In the genomic region with DNA sequence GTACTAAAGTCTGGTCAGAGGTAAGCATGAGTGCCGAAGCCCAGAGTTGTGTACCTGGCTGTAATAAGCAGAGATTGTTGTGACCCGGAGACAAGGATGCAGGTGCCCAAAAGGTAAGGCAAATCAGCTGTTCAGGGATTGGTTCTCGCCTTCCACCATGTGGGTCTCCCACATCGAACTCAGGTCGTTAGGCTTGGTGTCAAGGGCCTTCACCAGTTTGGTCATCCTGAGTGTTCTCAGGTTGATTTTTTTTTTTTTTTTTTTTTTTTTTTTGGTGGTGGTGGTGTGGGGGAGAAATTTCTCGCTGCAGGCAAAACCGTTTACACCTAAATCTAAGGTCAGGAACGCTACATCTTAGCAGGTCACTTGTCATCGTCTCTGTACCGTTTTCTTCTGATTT, we compare ENCODE assay signal across 8 mouse cellular contexts. TPM values are rescaled to one million over a fixed set of nuclear protein-coding genes. Genes with fewer than 3 reads are reported as not detected.
DNase-seq lines count a peak whose midpoint lies in the region; ATAC-seq and TF ChIP-seq lines count a peak whose summit lies in the region.

No protein-coding gene starts in this region.

- TF ChIP-seq EP300 in MEL (IDR thresholded peaks at IDR 0.05; ENCODE audit: low read depth in 1 of 2, low read length in 2 of 2) = no peak

- peak overlapping the region; percentile 85 for H3K27ac ChIP-seq in heart, embryonic 15.5 days
- H3K27ac ChIP-seq in MEL (ENCODE audit: control insufficient read depth, low read depth, low read length) = peak overlapping the region; percentile 95
- peak overlapping the region; percentile 66; the same call in 1 of the 2 replicates for H3K27ac ChIP-seq in hindbrain, embryonic 12.5 days
- peak overlapping the region; percentile 55 for H3K27ac ChIP-seq in midbrain, embryonic 11.5 days (ENCODE audit: low read depth, low read length)

- H3K36me3 ChIP-seq in heart, embryonic 15.5 days = peaks cover 27% of the 10 kb centered on the region
- peaks cover 8 to 14% of the 10 kb centered on the region in 2 experiments for H3K36me3 ChIP-seq in MEL (ENCODE audit: control insufficient read depth in 1 of 2, insufficient read depth in 2 of 2, low read length in 2 of 2)
- peaks cover 32% of the 10 kb centered on the region for H3K36me3 ChIP-seq in hindbrain, embryonic 12.5 days
- peaks cover 18% of the 10 kb centered on the region for H3K36me3 ChIP-seq in midbrain, embryonic 11.5 days (ENCODE audit: control insufficient read depth, insufficient read depth, low read length)

- H3K4me2 ChIP-seq in heart, embryonic 15.5 days = peak overlapping the region; percentile 87
- H3K4me2 ChIP-seq in hindbrain, embryonic 12.5 days (replicated peaks) = peak overlapping the region; percentile 94
- H3K4me2 ChIP-seq in midbrain, embryonic 11.5 days = peak overlapping the region; percentile 88

- no peak for TF ChIP-seq POLR2A in MEL (IDR thresholded peaks at IDR 0.05; ENCODE audit: control insufficient read depth in 1 of 2, insufficient read depth in 1 of 2, low read depth in 1 of 2, low read length in 2 of 2, poor library complexity in 1 of 2)

- no peak for DNase-seq in heart, adult 11 months
- no peak for DNase-seq in MEL (ENCODE audit: low read depth, low spot score)
- DNase-seq in midbrain, embryonic 11.5 days (ENCODE audit: low spot score, missing footprints) = no peak
- DNase-seq in spleen, adult 12 weeks (ENCODE audit: low spot score) = no peak
- no peak for DNase-seq in embryo, embryonic 11 days

- peak overlapping the region; percentile 91 for H3K9ac ChIP-seq in heart, embryonic 15.5 days
- peak overlapping the region; percentile 86 for H3K9ac ChIP-seq in MEL (ENCODE audit: control insufficient read depth, low read depth, low read length, poor library complexity, severe bottlenecking)
- no peak overlapping the region for H3K9ac ChIP-seq in hindbrain, embryonic 12.5 days
- H3K9ac ChIP-seq in midbrain, embryonic 11.5 days (ENCODE audit: low read length) = peak overlapping the region; percentile 87

- TF ChIP-seq CTCF in MEL (IDR thresholded peaks at IDR 0.05 in 2 of 3, conservative IDR thresholded peaks at IDR 0.05 in 1 of 3; ENCODE audit: control insufficient read depth in 1 of 3, insufficient read depth in 1 of 3, low read depth in 2 of 3, low read length in 3 of 3, poor library complexity in 1 of 3, severe bottlenecking in 1 of 3) = no peak

- 30% methylated on average over 10 of the region's 10 CpGs for WGBS in heart, embryonic 15.5 days
- 37% methylated on average over 10 of the region's 10 CpGs for WGBS in hindbrain, embryonic 12.5 days
- WGBS in midbrain, embryonic 11.5 days = 40% methylated on average over 10 of the region's 10 CpGs

- peaks cover 29% of the 10 kb centered on the region for H3K79me2 ChIP-seq in MEL (ENCODE audit: control insufficient read depth, insufficient read depth, low read length, poor library complexity)

- peak overlapping the region; percentile 92 for H3K4me3 ChIP-seq in heart, embryonic 15.5 days
- peak overlapping the region; percentile 83 to 89 for H3K4me3 ChIP-seq in MEL (ENCODE audit: control insufficient read depth in 1 of 2, insufficient read depth in 1 of 2, low read depth in 2 of 2, low read length in 2 of 2)
- peak overlapping the region; percentile 90 for H3K4me3 ChIP-seq in hindbrain, embryonic 12.5 days
- peak overlapping the region; percentile 92 for H3K4me3 ChIP-seq in midbrain, embryonic 11.5 days (ENCODE audit: low read depth, low read length)

- H3K4me1 ChIP-seq in heart, embryonic 15.5 days (replicated peaks) = peaks cover 15% of the 10 kb centered on the region
- peaks cover 0 to 22% of the 10 kb centered on the region in 2 experiments; a peak in 2 of 4 replicates for H3K4me1 ChIP-seq in MEL (ENCODE audit: control insufficient read depth in 1 of 2, insufficient read depth in 2 of 2, low read length in 2 of 2)
- peaks cover 10% of the 10 kb centered on the region for H3K4me1 ChIP-seq in hindbrain, embryonic 12.5 days
- H3K4me1 ChIP-seq in midbrain, embryonic 11.5 days (ENCODE audit: control insufficient read depth, insufficient read depth, low read length) = peaks cover 7% of the 10 kb centered on the region

- H3K27me3 ChIP-seq in heart, embryonic 15.5 days = no peaks in the 10 kb centered on the region
- no peaks in the 10 kb centered on the region for H3K27me3 ChIP-seq in MEL (ENCODE audit: control insufficient read depth in 1 of 2, insufficient read depth in 2 of 2, low read length in 2 of 2)
- no peaks in the 10 kb centered on the region for H3K27me3 ChIP-seq in hindbrain, embryonic 12.5 days
- H3K27me3 ChIP-seq in midbrain, embryonic 11.5 days (ENCODE audit: control insufficient read depth, insufficient read depth, low read length) = no peaks in the 10 kb centered on the region

- no peak for ATAC-seq in heart, embryonic 15.5 days (replicated peaks; ENCODE audit: insufficient number of reproducible peaks, insufficient read depth, low FRiP score, low read depth)
- ATAC-seq in hindbrain, embryonic 12.5 days (ENCODE audit: low FRiP score) = no peak
- 0 out of 2 replicates have a peak, but pooled peaks have one; percentile 24 for ATAC-seq in midbrain, embryonic 11.5 days (ENCODE audit: low FRiP score)
- no peak for ATAC-seq in erythroid progenitor cell, adult 5-6 weeks (replicated peaks; ENCODE audit: low FRiP score, poor library complexity, severe bottlenecking)

- no peak for TF ChIP-seq RAD21 in MEL (IDR thresholded peaks at IDR 0.05; ENCODE audit: low read depth, low read length)

- no peaks in the 10 kb centered on the region for H3K9me3 ChIP-seq in heart, embryonic 15.5 days (replicated peaks)
- no peaks in the 10 kb centered on the region for H3K9me3 ChIP-seq in MEL (replicated peaks; ENCODE audit: insufficient read depth, low read length)
- no peaks in the 10 kb centered on the region for H3K9me3 ChIP-seq in hindbrain, embryonic 12.5 days (replicated peaks)
- no peaks in the 10 kb centered on the region for H3K9me3 ChIP-seq in midbrain, embryonic 11.5 days (ENCODE audit: control insufficient read depth, low read length)

TF ChIP-seq in MEL, 35 proteins besides CTCF, POLR2A, EP300 and RAD21 (continues in another document):
- TF ChIP-seq ZNF384 (IDR thresholded peaks at IDR 0.05; ENCODE audit: low read depth, low read length) = peak; percentile 74

RNA-seq across cellular contexts. Expression of gene Eif3l, which starts 0.5 kb away (rescaled TPM):
- 131 and 151 TPM in 2 replicates for polyA plus RNA-seq in heart, embryonic 15.5 days (2015; fragmentation: Nextera tagmentation; extraction: Ambion mirVana)
- 394 and 395 TPM in 2 replicates for total RNA-seq in MEL (2012; rRNA removed)
- polyA plus RNA-seq in MEL (2012; ENCODE audit: insufficient read depth in 1 of 2, insufficient read length in 2 of 2, low read depth in 1 of 2, low replicate concordance in 2 of 2, missing spikeins in 1 of 2) = 100 to 1,000 TPM; 301 to 442 TPM
- polyA plus RNA-seq in hindbrain, embryonic 12.5 days (2016; fragmentation: Nextera tagmentation; extraction: Ambion mirVana) = 190 and 196 TPM in 2 replicates
- 242 and 251 TPM in 2 replicates for polyA plus RNA-seq in midbrain, embryonic 11.5 days (2014; fragmentation: Nextera tagmentation; extraction: Ambion mirVana)
- total RNA-seq in erythroid progenitor cell, adult 5-6 weeks (2015; ENCODE audit: low replicate concordance) = 50.1 and 69.2 TPM in 2 replicates
- 47.1 and 47.9 TPM in 2 replicates for total RNA-seq in erythroid progenitor cell, adult 5-6 weeks (2017; ENCODE audit: low replicate concordance)

RNA-seq across cellular contexts. Expression of gene Ankrd54, which starts 11.8 kb away (rescaled TPM):
- 20.4 and 31.6 TPM in 2 replicates for polyA plus RNA-seq in heart, embryonic 15.5 days (2015; fragmentation: Nextera tagmentation; extraction: Ambion mirVana)
- 42.3 and 43.4 TPM in 2 replicates for total RNA-seq in MEL (2012; rRNA removed)
- polyA plus RNA-seq in MEL (2012; ENCODE audit: insufficient read depth in 1 of 2, insufficient read length in 2 of 2, low read depth in 1 of 2, low replicate concordance in 2 of 2, missing spikeins in 1 of 2) = 10 to 100 TPM in 1 of 2 experiments, not detected in 1; 62.2 TPM
- 56.8 and 60.3 TPM in 2 replicates for polyA plus RNA-seq in hindbrain, embryonic 12.5 days (2016; fragmentation: Nextera tagmentation; extraction: Ambion mirVana)
- polyA plus RNA-seq in midbrain, embryonic 11.5 days (2014; fragmentation: Nextera tagmentation; extraction: Ambion mirVana) = 52.7 and 53.5 TPM in 2 replicates
- total RNA-seq in erythroid progenitor cell, adult 5-6 weeks (2015; ENCODE audit: low replicate concordance) = 64.9 and 75.0 TPM in 2 replicates
- total RNA-seq in erythroid progenitor cell, adult 5-6 weeks (2017; ENCODE audit: low replicate concordance) = 37.3 and 66.5 TPM in 2 replicates

RNA-seq across cellular contexts. Expression of gene Galr3, which starts 32.8 kb away (rescaled TPM):
- not detected in 2 replicates for polyA plus RNA-seq in heart, embryonic 15.5 days (2015; fragmentation: Nextera tagmentation; extraction: Ambion mirVana)
- 2.5 and 2.6 TPM in 2 replicates for total RNA-seq in MEL (2012; rRNA removed)
- polyA plus RNA-seq in MEL (2012; ENCODE audit: insufficient read depth in 1 of 2, insufficient read length in 2 of 2, low read depth in 1 of 2, low replicate concordance in 2 of 2, missing spikeins in 1 of 2) = 1 to 10 TPM in 1 of 2 experiments, not detected in 1; 4.5 TPM
- not detected in 2 replicates for polyA plus RNA-seq in hindbrain, embryonic 12.5 days (2016; fragmentation: Nextera tagmentation; extraction: Ambion mirVana)
- not detected in 2 replicates for polyA plus RNA-seq in midbrain, embryonic 11.5 days (2014; fragmentation: Nextera tagmentation; extraction: Ambion mirVana)
- not detected in 2 replicates for total RNA-seq in erythroid progenitor cell, adult 5-6 weeks (2015; ENCODE audit: low replicate concordance)
- not detected in 2 replicates for total RNA-seq in erythroid progenitor cell, adult 5-6 weeks (2017; ENCODE audit: low replicate concordance)

RNA-seq across cellular contexts. Expression of gene Micall1, which starts 34.3 kb away (rescaled TPM):
- polyA plus RNA-seq in heart, embryonic 15.5 days (2015; fragmentation: Nextera tagmentation; extraction: Ambion mirVana) = 20.2 and 23.3 TPM in 2 replicates
- 4.1 and 4.8 TPM in 2 replicates for total RNA-seq in MEL (2012; rRNA removed)
- 10 to 100 TPM in 1 of 2 experiments, not detected in 1; 13.5 TPM for polyA plus RNA-seq in MEL (2012; ENCODE audit: insufficient read depth in 1 of 2, insufficient read length in 2 of 2, low read depth in 1 of 2, low replicate concordance in 2 of 2, missing spikeins in 1 of 2)
- 12.4 and 16.3 TPM in 2 replicates for polyA plus RNA-seq in hindbrain, embryonic 12.5 days (2016; fragmentation: Nextera tagmentation; extraction: Ambion mirVana)
- polyA plus RNA-seq in midbrain, embryonic 11.5 days (2014; fragmentation: Nextera tagmentation; extraction: Ambion mirVana) = 5.2 and 5.4 TPM in 2 replicates
- total RNA-seq in erythroid progenitor cell, adult 5-6 weeks (2015; ENCODE audit: low replicate concordance) = 0.72 TPM in 1 of 2 replicates, not detected in the other
- total RNA-seq in erythroid progenitor cell, adult 5-6 weeks (2017; ENCODE audit: low replicate concordance) = 1.7 and 4.1 TPM in 2 replicates

RNA-seq across cellular contexts. Expression of gene H1f0, which starts 46.2 kb away (rescaled TPM):
- polyA plus RNA-seq in heart, embryonic 15.5 days (2015; fragmentation: Nextera tagmentation; extraction: Ambion mirVana) = 289 and 300 TPM in 2 replicates
- 28.2 and 33.5 TPM in 2 replicates for total RNA-seq in MEL (2012; rRNA removed)
- polyA plus RNA-seq in MEL (2012; ENCODE audit: insufficient read depth in 1 of 2, insufficient read length in 2 of 2, low read depth in 1 of 2, low replicate concordance in 2 of 2, missing spikeins in 1 of 2) = 100 to 1,000 TPM in 1 of 2 experiments, 10 to 100 TPM in 1; 46.8 to 213 TPM
- polyA plus RNA-seq in hindbrain, embryonic 12.5 days (2016; fragmentation: Nextera tagmentation; extraction: Ambion mirVana) = 456 and 488 TPM in 2 replicates
- polyA plus RNA-seq in midbrain, embryonic 11.5 days (2014; fragmentation: Nextera tagmentation; extraction: Ambion mirVana) = 355 and 376 TPM in 2 replicates
- 13.7 and 21.4 TPM in 2 replicates for total RNA-seq in erythroid progenitor cell, adult 5-6 weeks (2015; ENCODE audit: low replicate concordance)
- 16.7 and 19.7 TPM in 2 replicates for total RNA-seq in erythroid progenitor cell, adult 5-6 weeks (2017; ENCODE audit: low replicate concordance)
